Mouse (Mus musculus) gonadal fat pad, adult 2 months (tissue): Measurements from ENCODE around the gene Cdr2. TPM values are rescaled to one million over a fixed set of nuclear protein-coding genes. Genes with fewer than 3 reads are reported as not detected.
"Not testable (repeated sequence)": the region's sequence is repeated elsewhere in the genome, so short reads cannot be mapped to it uniquely, and the experiment has no call there.

Experiments
- DNase-seq: peaks from one replicate; pipeline ENCODE4 v3.0.0-alpha.2; 2012; ENCODE audit warnings: low read depth
- polyA plus RNA-seq: library from polyadenylated mRNA; depleted of rRNA; stranded (reverse); fragments of >200 nt; gene quantifications from 2 replicates; pipeline ENCODE4 v1.2.3, GENCODE M21; 2012; rRNA removed

Cdr2 gene
- polyA plus RNA-seq, result 37.0 and 45.4 TPM in 2 replicates

DNA sequence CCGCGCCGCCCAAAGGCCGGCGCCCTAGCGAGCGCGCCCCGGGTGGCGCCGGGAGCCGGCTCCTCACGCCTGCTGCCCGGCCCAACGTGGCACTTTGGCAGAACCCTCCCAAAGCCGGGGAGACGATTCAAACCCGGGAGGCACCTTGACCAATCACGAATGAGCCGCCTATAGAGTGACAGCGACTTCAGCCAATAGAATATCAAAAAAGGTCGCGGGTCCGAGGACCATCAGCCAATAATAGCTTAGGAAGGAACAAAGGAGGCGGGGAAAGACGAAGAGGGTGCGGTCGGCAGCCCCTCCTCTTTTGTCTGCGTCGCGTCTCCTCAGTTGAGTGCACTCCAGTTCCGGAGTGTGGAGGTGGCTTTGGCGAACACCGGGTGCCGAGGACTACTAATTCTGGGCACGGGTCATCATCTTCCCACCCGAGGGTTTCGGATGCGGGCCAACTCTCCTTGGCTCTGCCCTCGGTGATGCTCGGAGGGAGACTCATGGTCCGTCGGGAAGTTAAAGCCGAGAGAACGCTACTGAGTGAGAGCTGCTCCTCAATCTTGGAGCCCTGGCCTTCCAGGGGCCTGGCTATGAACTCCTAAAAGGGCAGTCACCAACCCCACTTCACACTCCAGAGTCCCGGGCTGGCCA, at the start of gene Cdr2, which contains the start of gene Mfsd13b:
Cdr2 (minus strand) TSS at position 113 of the 642 bp plus-strand sequence.
Mfsd13b (plus strand) TSS at position 310 of the 642 bp plus-strand sequence.
- DNase-seq, result peak; percentile 87

DNA sequence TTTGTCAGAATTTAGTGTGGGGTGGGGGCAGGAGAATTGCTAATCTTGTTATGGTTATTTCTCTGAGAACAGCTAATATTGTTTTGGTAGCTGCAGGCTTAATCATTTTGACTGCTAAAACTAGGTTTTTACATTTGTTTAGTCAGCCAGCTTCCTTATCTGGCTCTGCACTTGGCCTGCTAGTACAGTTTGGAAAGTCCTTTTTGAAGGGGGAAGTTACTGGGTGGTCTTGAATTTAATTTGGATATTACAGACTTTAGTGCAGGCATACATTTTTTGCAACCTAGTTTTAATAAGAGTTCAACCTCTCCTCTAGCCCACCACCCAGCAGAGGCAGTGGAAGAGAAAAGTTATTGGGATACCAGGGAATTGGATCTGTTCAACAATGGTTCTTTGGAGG, 47.8 kb upstream of the Cdr2 start:
- not testable (repeated sequence) for DNase-seq

DNA sequence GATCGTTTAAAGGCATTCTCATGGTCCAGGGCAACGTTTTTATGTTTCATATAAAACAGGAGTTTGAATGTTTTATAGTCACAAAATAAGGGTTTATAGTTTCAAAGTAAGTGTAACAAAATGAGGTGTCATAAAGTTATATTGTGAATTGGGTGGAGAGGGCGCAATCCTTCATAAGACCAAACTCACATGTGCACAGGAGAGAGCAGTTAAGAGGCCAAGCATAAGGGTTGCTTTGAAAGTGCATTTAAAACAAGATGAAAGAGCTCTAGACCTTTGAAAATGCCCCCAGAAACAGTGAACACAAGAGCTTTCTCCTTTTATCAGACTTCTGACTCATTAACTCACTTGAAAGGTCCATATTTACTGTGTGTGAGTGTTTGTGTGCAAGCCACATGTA, 44.2 kb upstream of the Cdr2 start:
- no peak for DNase-seq

DNA sequence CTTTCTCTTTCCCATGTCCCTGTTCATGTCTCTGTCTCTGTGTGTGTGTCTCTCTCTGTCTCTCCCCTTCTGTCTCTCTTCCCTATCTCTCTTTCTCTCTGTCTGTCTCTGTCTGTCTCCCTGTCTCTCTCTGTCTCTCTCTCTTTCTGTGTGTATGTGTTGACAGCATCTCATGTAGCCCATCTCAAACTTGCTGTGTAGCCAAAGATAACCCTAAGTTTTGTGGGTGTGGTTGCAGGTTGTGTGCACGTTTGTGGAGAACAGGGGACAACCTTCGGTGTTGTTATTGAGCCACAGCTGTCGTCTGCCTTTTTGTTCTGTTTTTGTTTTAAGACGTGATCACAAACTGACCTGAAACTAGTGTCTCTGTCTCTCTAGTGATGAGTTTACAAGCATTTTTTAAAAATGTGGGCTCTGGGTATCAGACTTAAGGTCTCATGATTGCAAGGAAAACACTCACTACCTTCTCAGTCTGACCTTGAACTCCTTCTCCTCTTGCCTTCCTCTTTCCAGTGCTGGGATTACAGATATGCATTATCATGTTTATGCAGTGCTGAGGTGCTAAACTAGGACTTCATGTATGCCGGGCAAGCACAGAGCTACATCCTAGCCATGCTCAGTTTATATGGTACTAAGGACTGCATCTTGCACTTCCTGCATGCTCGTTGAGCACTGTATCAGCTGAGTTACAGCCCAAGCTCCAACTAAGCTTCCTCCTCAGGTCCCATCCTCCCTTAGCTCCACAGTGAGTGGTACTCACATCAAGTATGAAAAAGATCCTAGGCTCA, 43.3 kb upstream of the Cdr2 start:
- DNase-seq, result no peak

DNA sequence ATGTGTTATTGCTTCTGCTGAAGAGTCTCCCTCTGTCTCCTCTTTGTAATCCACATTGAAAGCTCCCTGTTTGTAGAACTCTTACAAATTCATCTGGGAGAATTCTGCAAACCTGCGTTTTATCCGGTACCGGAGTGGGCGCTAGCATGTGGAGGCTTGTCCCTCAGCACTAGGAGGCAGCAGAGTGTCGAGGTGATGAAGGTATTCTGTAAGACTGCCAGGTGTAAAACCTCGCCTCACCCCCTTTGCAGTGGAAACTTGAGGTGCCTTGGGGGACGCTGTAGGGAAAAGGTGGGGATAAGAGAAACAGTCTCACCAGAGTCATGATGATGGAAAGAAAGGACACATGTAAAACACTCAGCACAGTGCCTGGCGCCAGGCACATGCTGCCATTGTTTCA, 38.2 kb upstream of the Cdr2 start:
- no peak for DNase-seq

DNA sequence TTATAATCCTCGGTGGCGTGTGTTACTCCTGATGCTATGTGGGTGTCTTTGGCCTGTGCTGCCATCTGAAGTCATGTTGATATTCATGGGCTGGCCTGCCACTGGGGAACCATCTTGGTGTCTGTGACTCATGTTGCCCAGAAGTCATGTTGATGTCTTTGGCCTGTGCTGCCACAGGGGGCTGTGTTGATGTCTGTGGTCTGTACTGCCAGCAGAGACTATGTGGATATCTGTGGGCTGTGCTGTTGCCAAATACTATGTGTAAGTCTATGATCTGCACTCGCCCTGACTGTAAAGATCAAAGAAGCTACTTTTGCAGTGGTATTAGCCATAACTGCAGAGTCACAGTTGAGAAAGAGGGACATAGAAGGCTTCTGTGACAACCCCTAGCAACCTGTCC, 36.7 kb upstream of the Cdr2 start:
- DNase-seq, result no peak

DNA sequence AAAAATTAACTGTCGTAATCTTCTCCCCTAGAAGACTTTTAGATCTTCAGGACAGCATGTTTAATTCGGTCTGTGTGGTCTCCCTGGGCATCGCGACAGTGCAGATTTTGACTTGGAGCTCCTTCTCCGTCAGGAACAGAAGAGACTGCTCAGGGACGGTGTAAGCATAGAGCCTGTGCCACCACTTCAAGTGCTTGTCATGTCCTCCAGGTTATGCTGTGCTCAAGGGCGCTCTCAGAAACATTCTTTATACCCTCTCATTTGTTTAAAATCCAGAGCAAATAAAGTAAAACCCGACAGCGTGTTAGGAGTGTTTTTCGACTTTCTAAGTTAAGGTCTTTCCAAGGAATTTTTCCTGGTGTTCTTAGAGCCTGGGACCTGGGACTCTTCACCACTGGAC, 32.4 kb upstream of the Cdr2 start:
- DNase-seq, result no peak

DNA sequence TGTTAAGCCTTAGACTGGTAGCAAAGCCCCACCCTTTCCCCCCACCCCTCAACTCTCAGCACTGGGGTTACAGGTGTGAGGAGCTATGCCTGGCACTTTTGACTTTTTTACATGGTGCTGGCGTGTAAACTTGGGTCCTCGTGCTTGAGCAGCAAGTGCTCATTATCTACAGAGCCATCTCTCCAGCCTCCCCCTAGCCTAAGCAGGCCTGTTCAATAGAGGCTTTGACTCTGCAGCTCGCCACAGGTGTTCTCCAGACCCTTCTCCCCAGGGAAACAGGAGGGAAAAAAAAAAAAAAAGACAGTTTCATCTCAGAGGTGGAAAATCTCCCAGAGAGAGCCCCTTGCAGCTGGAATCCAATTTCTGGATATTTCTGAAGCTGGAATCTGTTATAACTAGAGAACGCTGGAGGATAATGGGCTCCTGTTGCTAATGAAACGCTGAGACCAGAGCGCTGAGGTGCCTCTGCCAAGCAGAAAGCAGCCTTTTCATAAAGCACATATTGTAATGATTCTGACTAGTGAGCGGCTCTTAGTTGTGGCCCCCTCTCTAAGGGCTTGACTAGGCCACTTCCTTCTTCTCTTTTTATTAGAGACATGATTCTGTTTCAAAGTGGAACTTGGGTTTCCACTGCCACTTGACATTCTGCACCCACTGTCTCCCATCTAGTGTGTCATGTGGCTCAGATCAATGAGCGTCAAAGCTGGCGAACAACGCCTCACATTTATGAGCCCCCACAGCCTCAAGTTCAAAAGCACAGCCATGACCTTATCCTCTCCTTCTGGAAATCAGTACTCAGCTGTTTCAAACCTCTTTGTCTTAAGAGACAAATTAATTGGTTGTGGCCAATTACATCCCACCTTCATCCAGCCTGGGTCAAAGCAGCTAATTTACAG, 29.9 kb upstream of the Cdr2 start:
- no peak for DNase-seq

DNA sequence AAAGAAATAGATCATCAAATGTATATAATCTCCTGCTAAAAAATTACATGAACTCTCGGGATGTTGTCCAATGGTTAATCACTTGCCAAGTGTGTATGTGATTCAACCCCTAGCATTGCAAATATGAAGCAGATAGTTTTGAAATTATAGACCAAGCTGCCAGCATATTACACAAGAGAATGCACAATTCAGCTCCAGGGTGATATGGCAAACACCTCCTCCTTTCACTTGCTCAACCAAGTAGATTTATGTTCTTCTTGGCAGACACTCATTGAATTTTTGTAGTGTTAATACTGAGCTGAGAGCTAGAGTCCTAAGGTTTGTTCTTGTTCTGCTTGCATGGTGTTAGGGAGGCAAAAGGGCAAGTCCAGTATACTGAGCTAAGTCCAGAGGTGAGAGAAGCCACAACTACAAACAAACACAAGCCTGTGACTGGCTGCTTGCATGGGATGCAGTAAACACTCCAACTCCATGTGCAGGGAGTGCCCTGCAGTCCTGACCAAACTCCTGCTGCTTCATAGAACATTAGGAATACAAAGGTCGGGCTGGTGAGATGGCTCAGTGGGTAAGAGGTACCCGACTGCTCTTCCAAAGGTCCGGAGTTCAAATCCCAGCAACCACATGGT, 21.8 kb upstream of the Cdr2 start:
- DNase-seq, result peak; percentile 99

DNA sequence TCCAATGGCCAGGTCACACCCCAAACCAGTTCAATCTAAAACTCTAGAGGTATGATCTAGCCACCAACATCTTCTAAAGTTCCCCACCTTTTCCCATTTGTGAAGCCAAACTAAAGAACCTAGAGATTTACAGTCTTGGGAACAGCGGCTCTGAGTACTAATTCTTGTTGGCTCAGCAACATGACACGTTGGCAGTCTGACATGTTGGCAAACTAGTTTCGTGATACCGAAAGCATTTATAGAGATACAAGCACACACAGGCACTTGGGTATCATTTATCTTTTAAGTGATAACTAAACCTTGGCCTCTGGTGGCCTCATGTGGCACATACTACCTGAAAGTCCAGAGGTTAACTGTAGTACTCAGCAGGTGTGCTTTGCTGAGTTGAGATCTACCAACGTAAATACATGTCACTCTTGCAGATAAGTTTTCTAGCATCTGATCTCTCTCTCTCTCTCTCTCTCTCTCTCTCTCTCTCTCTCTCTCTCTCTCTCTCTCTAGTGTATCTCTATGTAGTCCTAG, 20.4 kb upstream of the Cdr2 start:
- peak; percentile 98 for DNase-seq

DNA sequence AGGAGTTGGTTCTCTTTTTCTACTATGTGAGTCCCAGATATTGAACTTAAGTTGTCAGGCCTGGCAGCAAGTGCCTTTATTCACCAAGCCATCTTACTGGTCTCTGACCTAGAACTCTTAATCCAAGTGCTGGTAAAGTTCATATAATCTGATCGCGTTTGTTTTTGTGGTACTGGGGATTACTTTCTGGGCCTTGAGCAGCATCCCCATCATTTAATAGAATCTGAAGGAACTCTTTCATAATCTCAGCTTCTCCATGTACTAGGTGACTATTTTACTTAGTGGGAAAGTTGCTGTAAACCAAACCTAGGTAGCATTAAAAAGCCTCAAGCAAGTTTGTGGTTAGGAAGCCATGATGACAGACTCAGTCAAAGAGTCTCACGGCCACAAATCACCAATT, 19.8 kb upstream of the Cdr2 start:
- DNase-seq, result no peak

DNA sequence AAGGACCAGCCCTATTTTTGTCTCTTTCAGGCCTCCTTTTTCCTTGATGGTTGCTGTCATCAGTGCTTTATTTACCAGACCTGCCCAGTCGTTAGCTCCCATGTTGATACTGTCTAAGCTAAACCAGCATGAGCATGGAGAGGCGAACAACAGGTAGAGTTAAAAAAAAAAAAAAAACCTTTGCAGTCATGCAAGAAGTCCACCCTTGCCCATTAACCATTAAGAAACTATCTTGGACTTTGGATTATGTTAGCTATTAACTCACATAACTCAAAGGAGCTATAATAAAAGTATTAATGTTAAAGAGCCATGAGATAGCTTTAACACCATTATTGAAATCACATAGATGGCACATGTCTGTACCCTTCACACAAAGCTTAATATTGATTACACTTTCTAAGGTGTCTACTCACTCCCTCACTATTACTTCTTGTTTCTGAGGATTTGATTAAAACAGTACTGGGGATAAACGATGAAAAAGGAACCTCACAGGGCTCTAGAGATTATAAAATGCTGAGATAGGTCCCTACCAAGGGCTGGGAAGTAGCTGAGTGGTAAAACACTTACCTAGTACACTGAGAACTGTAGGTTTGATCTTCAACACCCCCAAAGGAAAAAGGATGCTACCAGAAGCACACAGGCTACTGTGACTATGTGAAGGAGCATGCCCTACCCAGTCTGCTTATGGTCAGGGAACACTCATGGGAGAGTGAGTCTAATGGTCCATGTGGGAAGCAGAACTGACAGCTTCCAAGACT, 18.1 kb upstream of the Cdr2 start:
- DNase-seq, result no peak

DNA sequence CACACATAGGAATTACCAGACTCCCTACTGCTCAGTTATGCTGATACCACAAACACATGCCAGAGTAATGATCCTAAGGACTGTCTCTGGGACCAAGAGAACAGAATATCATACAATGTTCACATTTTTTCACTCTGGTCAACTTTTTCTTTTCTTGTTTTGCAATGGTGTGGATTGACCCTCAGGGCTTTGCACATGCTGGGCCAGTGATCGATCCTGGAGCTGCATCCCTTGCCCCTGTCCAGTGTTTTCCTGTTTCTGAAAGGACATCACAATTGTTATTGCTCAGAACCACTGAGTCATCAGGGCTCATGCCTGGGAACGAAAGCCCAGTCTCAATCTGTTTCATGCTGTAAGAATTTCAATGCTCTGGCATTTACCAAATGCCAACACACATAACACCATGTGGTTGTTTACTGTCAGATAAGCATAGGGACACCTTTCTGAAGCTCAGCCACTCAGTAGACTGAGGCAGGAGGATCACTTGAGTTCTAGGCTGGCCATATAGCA, 17.0 kb upstream of the Cdr2 start:
- DNase-seq, result no peak

DNA sequence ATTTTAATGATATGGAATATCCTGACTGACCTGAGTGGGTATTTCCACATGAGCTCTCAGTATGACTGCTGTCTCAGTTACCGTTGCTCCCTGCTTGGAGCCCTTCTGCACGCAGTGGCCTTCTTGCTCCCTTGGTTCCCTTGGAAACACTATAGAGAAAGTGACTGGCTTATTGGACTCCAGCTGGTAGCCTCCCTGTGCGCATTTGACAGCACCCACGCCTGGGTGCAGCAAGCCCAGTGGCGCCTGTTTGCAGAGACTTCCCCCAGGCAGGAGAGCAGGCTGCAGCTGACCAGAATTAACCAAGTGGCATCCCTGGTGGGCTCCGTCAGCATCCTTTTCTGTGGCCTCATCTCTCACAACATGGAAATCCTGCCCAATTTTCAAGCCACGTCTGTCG, 9.1 kb upstream of the Cdr2 start:
- no peak for DNase-seq

DNA sequence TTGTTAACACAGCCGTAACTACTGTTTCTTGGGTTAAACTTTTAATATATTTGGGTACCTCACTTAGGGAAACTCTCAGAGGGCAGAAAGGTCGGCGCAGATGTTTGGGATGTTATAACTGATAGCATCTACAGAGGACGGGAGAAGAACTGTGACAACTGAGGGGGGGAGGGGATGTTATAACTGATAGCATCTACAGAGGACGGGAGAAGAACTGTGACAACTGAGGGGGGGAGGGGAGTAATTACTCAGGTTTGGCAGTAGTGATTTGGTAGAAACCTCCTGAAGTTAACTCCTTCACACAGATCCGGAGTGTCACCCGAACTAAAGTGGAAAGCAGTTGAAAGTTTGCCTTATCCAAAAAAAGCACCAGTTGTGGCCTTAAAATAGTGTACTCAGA, 856 bp upstream of the Cdr2 start:
- DNase-seq, result no peak

DNA sequence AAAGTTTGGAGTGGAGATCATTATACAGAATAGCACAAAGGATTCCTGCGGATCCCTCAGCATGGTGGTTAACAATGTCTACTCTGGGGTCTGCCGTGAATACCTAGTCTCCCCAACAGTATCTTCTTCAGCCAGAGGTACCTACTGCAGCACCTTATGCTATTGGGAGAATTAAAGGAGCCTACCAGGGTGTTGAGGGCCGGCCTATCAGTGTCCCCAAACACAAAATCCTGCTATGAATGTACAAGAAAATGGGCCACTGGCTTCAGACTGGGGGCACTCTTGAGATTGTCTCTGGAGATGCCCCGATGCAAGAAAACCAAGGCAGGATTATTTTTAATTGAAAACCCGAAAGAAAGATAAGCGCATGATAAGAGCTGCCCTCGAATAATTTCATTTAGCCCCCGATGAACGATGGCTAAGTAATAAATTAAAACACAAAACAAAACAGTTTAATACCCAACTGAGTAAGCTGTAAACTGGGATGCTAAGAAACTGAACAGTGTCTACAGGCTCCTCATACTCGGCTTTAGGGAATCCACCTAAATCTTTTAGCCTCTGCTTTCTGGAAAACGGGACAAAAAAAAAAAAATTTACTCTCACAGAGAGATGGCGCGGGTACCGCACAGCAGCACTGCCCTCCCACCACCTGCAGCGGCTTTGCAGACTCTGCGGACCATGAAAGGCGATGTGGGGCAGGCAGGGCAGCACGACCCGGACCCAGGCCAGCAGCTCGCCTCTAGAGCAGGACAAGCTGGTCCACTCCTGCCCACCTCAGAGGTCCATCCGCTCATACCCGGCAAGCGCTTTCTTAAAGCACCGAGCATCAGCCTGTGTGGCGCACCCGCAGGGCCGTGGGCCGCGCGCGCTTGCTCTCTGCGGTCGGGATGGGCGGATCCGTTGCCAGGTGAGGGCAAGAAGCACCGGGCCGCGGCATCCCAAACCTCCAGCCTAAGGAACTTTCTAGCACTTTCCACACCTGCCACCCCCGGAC, 884 bp downstream of the Cdr2 start:
- DNase-seq, result no peak

DNA sequence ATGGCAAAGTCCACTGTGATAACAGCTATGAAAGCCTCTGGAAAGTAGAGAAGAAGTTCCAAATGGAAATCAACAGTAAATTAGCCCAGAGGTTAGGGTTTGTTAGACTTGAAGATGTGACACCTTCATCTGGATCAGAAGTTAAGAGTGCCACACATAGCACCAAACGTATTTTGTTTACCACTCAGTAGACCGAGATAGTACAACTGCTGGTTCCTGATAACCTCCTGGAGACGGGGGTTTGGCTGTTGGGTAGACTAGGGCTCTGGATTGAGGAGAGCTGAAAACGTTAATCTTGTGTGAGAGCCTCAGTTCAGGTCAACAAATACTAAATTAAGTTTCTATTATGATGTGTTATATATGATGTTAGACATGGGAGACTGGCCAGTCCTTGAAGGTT, 2.1 kb downstream of the Cdr2 start:
- DNase-seq, result no peak

DNA sequence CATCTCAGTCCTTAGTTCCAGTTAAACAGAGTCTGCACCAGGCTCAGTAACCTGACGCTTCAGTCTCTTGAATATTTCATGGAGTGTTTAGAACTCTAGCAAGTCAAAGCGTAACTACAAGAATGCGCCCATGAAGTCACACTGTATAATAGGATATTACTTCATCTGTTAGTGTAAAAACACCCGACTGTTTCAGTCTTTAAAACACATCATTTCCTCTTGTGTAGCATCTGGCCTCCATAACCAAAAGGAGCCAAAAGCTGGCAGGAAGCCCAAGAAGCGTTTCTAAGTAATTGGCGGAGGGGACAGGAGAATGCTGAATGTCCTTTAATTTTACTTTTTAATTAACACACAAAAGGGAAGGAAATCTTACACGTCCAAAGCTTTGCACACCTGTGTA, 5.0 kb downstream of the Cdr2 start:
- DNase-seq, result no peak

DNA sequence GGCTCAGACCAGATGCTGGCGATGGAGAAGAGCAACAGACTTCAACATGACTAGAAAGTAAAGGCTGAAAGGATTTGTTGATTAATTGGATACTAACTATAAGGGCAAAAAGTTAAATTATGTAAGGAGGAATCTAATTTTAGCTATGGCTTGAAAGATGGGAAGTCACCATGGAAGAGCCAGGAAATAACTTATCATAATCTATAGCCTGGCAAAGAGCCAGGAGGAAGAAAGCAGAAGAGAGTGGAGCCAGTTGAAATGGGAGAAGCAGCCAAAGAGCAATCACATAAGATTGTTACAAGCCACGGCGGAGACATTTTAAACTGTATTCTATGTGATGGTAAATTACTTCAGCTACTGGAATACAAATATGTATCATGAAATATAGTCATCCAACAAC, 8.1 kb downstream of the Cdr2 start:
- DNase-seq, result no peak
